Mouse (Mus musculus): Measurements from ENCODE around the gene Olfr371. TPM values are rescaled to one million over a fixed set of nuclear protein-coding genes. Genes with fewer than 3 reads are reported as not detected.
A peak's percentile ranks its signal among the peaks of the same experiment; 100 is the strongest.

Olfr371 gene
- not detected in 2 replicates for polyA plus RNA-seq (2015; fragmentation: Nextera tagmentation; extraction: Ambion mirVana)

GRCm38 (mm10) chr8:85225688-85226087 lies at the start of gene Olfr371:
Olfr371 (plus strand) TSS chr8:85225988.
- Histone ChIP-seq H3K27me3 (replicated peaks) (no peaks in the 10 kb centered on the region), H3K9me3 (no peaks in the 10 kb centered on the region), H3K9ac (no peak within 1 kb of the TSS), H3K27ac (no peak within 1 kb of the TSS), H3K4me1 (no peaks in the 10 kb centered on the region), H3K4me3 (replicated peaks) (no peak within 1 kb of the TSS), H3K36me3 (no peaks in the 10 kb centered on the region), H3K4me2 (no peak within 1 kb of the TSS)
- WGBS: 18% methylated on average over 1 of the region's 1 CpGs
- ATAC-seq (ENCODE audit: insufficient read depth, low FRiP score, low read depth): no peak

- H3K27ac ChIP-seq: no peak overlapping the region
- no peaks in the 10 kb centered on the region for H3K36me3 ChIP-seq
- no peak overlapping the region for H3K9ac ChIP-seq
- ATAC-seq (ENCODE audit: insufficient read depth, low FRiP score, low read depth): no peak
- H3K9me3 ChIP-seq: no peaks in the 10 kb centered on the region
- no peaks in the 10 kb centered on the region for H3K27me3 ChIP-seq (replicated peaks)
- H3K4me1 ChIP-seq: no peaks in the 10 kb centered on the region
- H3K4me2 ChIP-seq: no peak overlapping the region
- 89% methylated on average over 1 of the region's 1 CpGs for WGBS
- H3K4me3 ChIP-seq (replicated peaks): no peak overlapping the region
Measured at GRCm38 (mm10) chr8:85192346-85192745, 33.4 kb upstream of the Olfr371 start.

- Histone ChIP-seq H3K9me3 (no peaks in the 10 kb centered on the region), H3K27me3 (replicated peaks) (no peaks in the 10 kb centered on the region), H3K9ac (no peak overlapping the region), H3K4me3 (replicated peaks) (no peak overlapping the region), H3K4me1 (no peaks in the 10 kb centered on the region), H3K27ac (no peak overlapping the region), H3K36me3 (no peaks in the 10 kb centered on the region), H3K4me2 (no peak overlapping the region)
- no peak for ATAC-seq (ENCODE audit: insufficient read depth, low FRiP score, low read depth)
- WGBS: 79% methylated on average over 4 of the region's 4 CpGs
Measured at GRCm38 (mm10) chr8:85220220-85220619, 5.6 kb upstream of the Olfr371 start.

- H3K36me3 ChIP-seq: no peaks in the 10 kb centered on the region
- WGBS: 47% methylated on average over 6 of the region's 6 CpGs
- no peak overlapping the region for H3K4me3 ChIP-seq (replicated peaks)
- peak; percentile 50; the same call in 1 of the 2 replicates for ATAC-seq (ENCODE audit: insufficient read depth, low FRiP score, low read depth)
- H3K27ac ChIP-seq: no peak overlapping the region
- no peak overlapping the region for H3K4me2 ChIP-seq
- H3K9ac ChIP-seq: no peak overlapping the region
- no peaks in the 10 kb centered on the region for H3K9me3 ChIP-seq
- no peaks in the 10 kb centered on the region for H3K4me1 ChIP-seq
- H3K27me3 ChIP-seq (replicated peaks): no peaks in the 10 kb centered on the region
Measured at GRCm38 (mm10) chr8:85220992-85221391, 4.8 kb upstream of the Olfr371 start.

- Histone ChIP-seq H3K36me3 (no peaks in the 10 kb centered on the region), H3K9ac (no peak overlapping the region), H3K4me1 (no peaks in the 10 kb centered on the region), H3K27me3 (replicated peaks) (no peaks in the 10 kb centered on the region), H3K4me2 (no peak overlapping the region), H3K27ac (no peak overlapping the region), H3K9me3 (no peaks in the 10 kb centered on the region), H3K4me3 (replicated peaks) (no peak overlapping the region)
- WGBS: 70% methylated on average over 1 of the region's 1 CpGs
- no peak for ATAC-seq (ENCODE audit: insufficient read depth, low FRiP score, low read depth)
Measured at GRCm38 (mm10) chr8:85227297-85227696, 1.5 kb downstream of the Olfr371 start.

Other genes starting within 250 kb of the Olfr371 start
- gene Junb, start 247.3 kb upstream of the Olfr371 start, polyA plus RNA-seq (2015; fragmentation: Nextera tagmentation; extraction: Ambion mirVana): 33.4 and 49.6 TPM in 2 replicates
- gene Hook2, start 235.4 kb upstream of the Olfr371 start, polyA plus RNA-seq (2015; fragmentation: Nextera tagmentation; extraction: Ambion mirVana): 46.3 and 51.1 TPM in 2 replicates
- 0.23 and 0.49 TPM in 2 replicates for gene Best2, start 211.5 kb upstream of the Olfr371 start, polyA plus RNA-seq (2015; fragmentation: Nextera tagmentation; extraction: Ambion mirVana)
- 108 and 115 TPM in 2 replicates for gene Asna1, start 200.7 kb upstream of the Olfr371 start, polyA plus RNA-seq (2015; fragmentation: Nextera tagmentation; extraction: Ambion mirVana)
- gene Trir, start 199.2 kb upstream of the Olfr371 start, polyA plus RNA-seq (2015; fragmentation: Nextera tagmentation; extraction: Ambion mirVana): 104 and 132 TPM in 2 replicates
- 26.9 and 31.9 TPM in 2 replicates for gene Tnpo2, start 189.1 kb upstream of the Olfr371 start, polyA plus RNA-seq (2015; fragmentation: Nextera tagmentation; extraction: Ambion mirVana)
- gene Fbxw9, start 165.9 kb upstream of the Olfr371 start, polyA plus RNA-seq (2015; fragmentation: Nextera tagmentation; extraction: Ambion mirVana): 29.0 and 29.4 TPM in 2 replicates
- 0.70 and 0.86 TPM in 2 replicates for gene Gm5741, start 158.0 kb upstream of the Olfr371 start, polyA plus RNA-seq (2015; fragmentation: Nextera tagmentation; extraction: Ambion mirVana)
- gene Dhps, start 154.2 kb upstream of the Olfr371 start, polyA plus RNA-seq (2015; fragmentation: Nextera tagmentation; extraction: Ambion mirVana): 50.6 and 60.0 TPM in 2 replicates
- 131 and 142 TPM in 2 replicates for gene Wdr83os, start 145.2 kb upstream of the Olfr371 start, polyA plus RNA-seq (2015; fragmentation: Nextera tagmentation; extraction: Ambion mirVana)
- gene Wdr83, start 144.7 kb upstream of the Olfr371 start, polyA plus RNA-seq (2015; fragmentation: Nextera tagmentation; extraction: Ambion mirVana): 40.6 and 41.1 TPM in 2 replicates
- 45.1 and 55.7 TPM in 2 replicates for gene Man2b1, start 142.7 kb upstream of the Olfr371 start, polyA plus RNA-seq (2015; fragmentation: Nextera tagmentation; extraction: Ambion mirVana)
- gene Zfp791, start 102.9 kb upstream of the Olfr371 start, polyA plus RNA-seq (2015; fragmentation: Nextera tagmentation; extraction: Ambion mirVana): 2.6 and 2.7 TPM in 2 replicates
- not detected in 2 replicates for gene Cks1brt, start 74.1 kb upstream of the Olfr371 start, polyA plus RNA-seq (2015; fragmentation: Nextera tagmentation; extraction: Ambion mirVana)
- 93.6 and 95.4 TPM in 2 replicates for gene Orc6, start 73.6 kb downstream of the Olfr371 start, polyA plus RNA-seq (2015; fragmentation: Nextera tagmentation; extraction: Ambion mirVana)
- gene Vps35, start 73.8 kb downstream of the Olfr371 start, polyA plus RNA-seq (2015; fragmentation: Nextera tagmentation; extraction: Ambion mirVana): 131 and 144 TPM in 2 replicates
- 5.6 and 7.2 TPM in 2 replicates for gene Mylk3, start 160.4 kb downstream of the Olfr371 start, polyA plus RNA-seq (2015; fragmentation: Nextera tagmentation; extraction: Ambion mirVana)
- gene 4921524J17Rik, start 206.8 kb downstream of the Olfr371 start, polyA plus RNA-seq (2015; fragmentation: Nextera tagmentation; extraction: Ambion mirVana): 37.7 and 38.3 TPM in 2 replicates